Mouse (Mus musculus) midbrain, embryonic 11.5 days (tissue): ENCODE results near the gene Ankrd9. TPM values are rescaled to one million over a fixed set of nuclear protein-coding genes. Genes with fewer than 3 reads are reported as not detected.

Source experiments
- ATAC-seq: fragments of 200-750 bp; cut with Nextera tagmentation; 2 replicates; pipeline ENCODE4 v1.8.0; 2017; ENCODE audit warnings: moderate TSS enrichment, moderate library complexity; ENCODE audit not compliant: low FRiP score
- DNase-seq: peaks from one replicate; pipeline ENCODE4 v3.0.0; 2015; ENCODE audit warnings: low spot score; ENCODE audit errors: missing footprints
- H3K27ac ChIP-seq: fragments of 300-500 bp; sonication (generic); 2 replicates; pipeline ENCODE4 v1.5.1; 2014; ENCODE audit warnings: low read depth, low read length
- H3K27me3 ChIP-seq: fragments of 300-500 bp; sonication (generic); 2 replicates; pipeline ENCODE4 v1.6.1; 2014; ENCODE audit warnings: mild to moderate bottlenecking, low read length, moderate library complexity, mixed read lengths; ENCODE audit not compliant: control insufficient read depth, insufficient read depth
- H3K36me3 ChIP-seq: fragments of 300-500 bp; sonication (generic); 2 replicates; pipeline ENCODE4 v1.6.1; 2014; ENCODE audit warnings: mild to moderate bottlenecking, low read length, moderate library complexity, mixed read lengths; ENCODE audit not compliant: control insufficient read depth, insufficient read depth
- H3K4me1 ChIP-seq: fragments of 300-500 bp; sonication (generic); 2 replicates; pipeline ENCODE4 v1.6.1; 2014; ENCODE audit warnings: low read length; ENCODE audit not compliant: control insufficient read depth, insufficient read depth
- H3K4me2 ChIP-seq: fragments of 300-500 bp; sonication (generic); 2 replicates; pipeline ENCODE4 v1.6.1; 2014; ENCODE audit warnings: mild to moderate bottlenecking, moderate library complexity
- H3K4me3 ChIP-seq: fragments of 300-500 bp; sonication (generic); 2 replicates; pipeline ENCODE4 v1.5.1; 2014; ENCODE audit warnings: low read depth, low read length
- H3K9ac ChIP-seq: fragments of 300-500 bp; sonication (generic); 2 replicates; pipeline ENCODE4 v1.6.1; 2014; ENCODE audit warnings: low read length
- H3K9me3 ChIP-seq: fragments of 300-500 bp; sonication (generic); 2 replicates; pipeline ENCODE4 v1.6.1; 2016; ENCODE audit warnings: low read length; ENCODE audit not compliant: control insufficient read depth
- WGBS: fragments of 180-500 bp; shearing (Covaris S2); extraction: QIAGEN DNeasy Blood & Tissue Kit; methylation state at CpG from one replicate; pipeline ENCODE4 v1.1.7; 2014; 5-methylcytosine and 5-hydroxymethylcytosine counted together
- polyA plus RNA-seq: library from polyadenylated mRNA; unstranded; fragments of >200 nt; fragmentation: Nextera tagmentation; extraction: Ambion mirVana; gene quantifications from 2 replicates; pipeline ENCODE4 v1.2.1, GENCODE M21; 2014

Gene Ankrd9
- 9.9 and 11.8 TPM in 2 replicates for polyA plus RNA-seq

GRCm38 (mm10) chr12:110978607-110979406 is at the start of gene Ankrd9:
Gene Ankrd9 (minus strand): TSS chr12:110979040.
- Histone ChIP-seq H3K4me3 (peak within 1 kb of the TSS; percentile 86), H3K36me3 (peaks cover 7% of the 10 kb centered on the region), H3K9me3 (no peaks in the 10 kb centered on the region), H3K27me3 (0 out of 2 replicates have a peak, but pooled peaks cover 4% of the 10 kb centered on the region), H3K27ac (no peak within 1 kb of the TSS; the same call in 1 of the 2 replicates), H3K4me1 (peaks cover 7% of the 10 kb centered on the region), H3K9ac (peak within 1 kb of the TSS; percentile 90), H3K4me2 (peak within 1 kb of the TSS; percentile 99)
- ATAC-seq, result peak; percentile 99
- under 1% methylated on average over 83 of the region's 90 CpGs for WGBS
- DNase-seq, result peak; percentile 99

- 63% methylated on average over 3 of the region's 3 CpGs for WGBS
- H3K27ac ChIP-seq, result no peak overlapping the region
- ATAC-seq, result no peak
- H3K4me2 ChIP-seq, result no peak overlapping the region
- no peaks in the 10 kb centered on the region for H3K27me3 ChIP-seq
- H3K36me3 ChIP-seq, result no peaks in the 10 kb centered on the region
- H3K4me3 ChIP-seq, result no peak overlapping the region
- no peak for DNase-seq
- H3K9ac ChIP-seq, result no peak overlapping the region
- no peaks in the 10 kb centered on the region for H3K4me1 ChIP-seq
- no peaks in the 10 kb centered on the region for H3K9me3 ChIP-seq
Measured at GRCm38 (mm10) chr12:111021577-111021976, 42.7 kb upstream of the Ankrd9 start.

GRCm38 (mm10) chr12:111021138-111021537 is 42.3 kb upstream of the Ankrd9 start:
- Histone ChIP-seq H3K27me3 (no peaks in the 10 kb centered on the region), H3K9ac (no peak overlapping the region), H3K4me2 (no peak overlapping the region), H3K4me1 (no peaks in the 10 kb centered on the region), H3K9me3 (no peaks in the 10 kb centered on the region), H3K4me3 (no peak overlapping the region), H3K36me3 (no peaks in the 10 kb centered on the region), H3K27ac (no peak overlapping the region)
- 14% methylated on average over 1 of the region's 1 CpGs for WGBS
- no peak for ATAC-seq
- no peak for DNase-seq

GRCm38 (mm10) chr12:111019086-111019485 is 40.2 kb upstream of the Ankrd9 start:
- ATAC-seq, result no peak
- 88% methylated on average over 2 of the region's 2 CpGs for WGBS
- Histone ChIP-seq H3K9ac (no peak overlapping the region), H3K27ac (no peak overlapping the region), H3K4me2 (no peak overlapping the region), H3K27me3 (no peaks in the 10 kb centered on the region), H3K4me1 (no peaks in the 10 kb centered on the region), H3K4me3 (no peak overlapping the region), H3K9me3 (no peaks in the 10 kb centered on the region), H3K36me3 (no peaks in the 10 kb centered on the region)
- peak; percentile 21 for DNase-seq

GRCm38 (mm10) chr12:111018068-111018467 is 39.2 kb upstream of the Ankrd9 start:
- no peak overlapping the region for H3K4me3 ChIP-seq
- H3K9me3 ChIP-seq, result no peaks in the 10 kb centered on the region
- DNase-seq (peak; percentile 77), ATAC-seq (no peak)
- 93% methylated on average over 11 of the region's 11 CpGs for WGBS
- H3K9ac ChIP-seq, result no peak overlapping the region
- no peak overlapping the region for H3K27ac ChIP-seq
- no peaks in the 10 kb centered on the region for H3K36me3 ChIP-seq
- H3K4me1 ChIP-seq, result no peaks in the 10 kb centered on the region
- H3K27me3 ChIP-seq, result no peaks in the 10 kb centered on the region
- no peak overlapping the region for H3K4me2 ChIP-seq

- Histone ChIP-seq H3K27me3 (no peaks in the 10 kb centered on the region), H3K27ac (no peak overlapping the region), H3K9ac (no peak overlapping the region), H3K4me3 (no peak overlapping the region), H3K9me3 (no peaks in the 10 kb centered on the region), H3K4me2 (no peak overlapping the region), H3K4me1 (no peaks in the 10 kb centered on the region), H3K36me3 (no peaks in the 10 kb centered on the region)
- DNase-seq, result peak; percentile 39
- 85% methylated on average over 3 of the region's 3 CpGs for WGBS
- no peak for ATAC-seq
Measured at GRCm38 (mm10) chr12:111016807-111017206, 38.0 kb upstream of the Ankrd9 start.

GRCm38 (mm10) chr12:111009615-111010257 is 30.9 kb upstream of the Ankrd9 start:
- H3K4me2 ChIP-seq, result no peak overlapping the region
- H3K9ac ChIP-seq, result no peak overlapping the region
- H3K27me3 ChIP-seq, result no peaks in the 10 kb centered on the region
- no peaks in the 10 kb centered on the region for H3K9me3 ChIP-seq
- H3K27ac ChIP-seq, result no peak overlapping the region
- ATAC-seq, result no peak
- peak; percentile 67 for DNase-seq
- H3K4me1 ChIP-seq, result no peaks in the 10 kb centered on the region
- no peak overlapping the region for H3K4me3 ChIP-seq
- WGBS, result 80% methylated on average over 6 of the region's 6 CpGs
- no peaks in the 10 kb centered on the region for H3K36me3 ChIP-seq

GRCm38 (mm10) chr12:111008500-111009490 is 30.0 kb upstream of the Ankrd9 start:
- H3K9me3 ChIP-seq, result no peaks in the 10 kb centered on the region
- peak; percentile 81 for DNase-seq
- H3K9ac ChIP-seq, result no peak overlapping the region
- no peak overlapping the region for H3K4me3 ChIP-seq
- no peaks in the 10 kb centered on the region for H3K4me1 ChIP-seq
- H3K27ac ChIP-seq, result no peak overlapping the region
- 79% methylated on average over 11 of the region's 11 CpGs for WGBS
- H3K27me3 ChIP-seq, result no peaks in the 10 kb centered on the region
- ATAC-seq, result no peak
- no peak overlapping the region for H3K4me2 ChIP-seq
- H3K36me3 ChIP-seq, result no peaks in the 10 kb centered on the region
